Mouse (Mus musculus): ENCODE results near the gene Spata2. TPM values are rescaled to one million over a fixed set of nuclear protein-coding genes. Genes with fewer than 3 reads are reported as not detected.

The Spata2 gene
- polyA plus RNA-seq, 1 experiment from 2014 or later, result 23.1 TPM

GRCm38 (mm10) chr2:167487551-167487950 lies 5.1 kb downstream of the Spata2 start:
- Histone ChIP-seq H3K27me3 (ENCODE audit: control insufficient read depth, insufficient read depth, low read length) (no peaks in the 10 kb centered on the region), H3K4me1 (ENCODE audit: control insufficient read depth, insufficient read depth, low read length) (peaks cover 8% of the 10 kb centered on the region), H3K9ac (ENCODE audit: low read length) (no peak overlapping the region), H3K36me3 (ENCODE audit: control insufficient read depth, insufficient read depth, low read length) (peaks cover 4% of the 10 kb centered on the region), H3K9me3 (ENCODE audit: control insufficient read depth, low read length) (no peaks in the 10 kb centered on the region), H3K4me2 (ENCODE audit: low read depth) (no peak overlapping the region), H3K4me3 (ENCODE audit: low read depth, low read length) (no peak overlapping the region), H3K27ac (ENCODE audit: low read depth, low read length) (no peak overlapping the region)
- DNase-seq (ENCODE audit: low spot score) (no peak), ATAC-seq (ENCODE audit: insufficient read depth, low FRiP score, low TSS enrichment) (no peak)
- WGBS, result 92% methylated on average over 6 of the region's 6 CpGs

- H3K4me2 ChIP-seq (ENCODE audit: low read depth), result no peak overlapping the region
- H3K9me3 ChIP-seq (ENCODE audit: control insufficient read depth, low read length), result no peaks in the 10 kb centered on the region
- 87% methylated on average over 4 of the region's 4 CpGs for WGBS
- H3K4me1 ChIP-seq (ENCODE audit: control insufficient read depth, insufficient read depth, low read length), result peaks cover 3% of the 10 kb centered on the region
- peaks cover 4% of the 10 kb centered on the region for H3K36me3 ChIP-seq (ENCODE audit: control insufficient read depth, insufficient read depth, low read length)
- H3K4me3 ChIP-seq (ENCODE audit: low read depth, low read length), result no peak overlapping the region
- H3K27me3 ChIP-seq (ENCODE audit: control insufficient read depth, insufficient read depth, low read length), result no peaks in the 10 kb centered on the region
- H3K9ac ChIP-seq (ENCODE audit: low read length), result no peak overlapping the region
- no peak overlapping the region for H3K27ac ChIP-seq (ENCODE audit: low read depth, low read length)
- DNase-seq (ENCODE audit: low spot score) (no peak), ATAC-seq (ENCODE audit: insufficient read depth, low FRiP score, low TSS enrichment) (no peak)
Measured at GRCm38 (mm10) chr2:167486573-167486972, 6.1 kb downstream of the Spata2 start.

- 87% methylated on average over 7 of the region's 7 CpGs for WGBS
- Histone ChIP-seq H3K4me2 (ENCODE audit: low read depth) (no peak overlapping the region), H3K9ac (ENCODE audit: low read length) (no peak overlapping the region), H3K4me3 (ENCODE audit: low read depth, low read length) (no peak overlapping the region), H3K4me1 (ENCODE audit: control insufficient read depth, insufficient read depth, low read length) (no peaks in the 10 kb centered on the region), H3K36me3 (ENCODE audit: control insufficient read depth, insufficient read depth, low read length) (peaks cover 4% of the 10 kb centered on the region), H3K27ac (ENCODE audit: low read depth, low read length) (no peak overlapping the region), H3K27me3 (ENCODE audit: control insufficient read depth, insufficient read depth, low read length) (no peaks in the 10 kb centered on the region), H3K9me3 (ENCODE audit: control insufficient read depth, low read length) (no peaks in the 10 kb centered on the region)
- ATAC-seq (ENCODE audit: insufficient read depth, low FRiP score, low TSS enrichment) (no peak), DNase-seq (ENCODE audit: low spot score) (no peak)
Measured at GRCm38 (mm10) chr2:167485501-167486377, 6.9 kb downstream of the Spata2 start.

- H3K27me3 ChIP-seq (ENCODE audit: control insufficient read depth, insufficient read depth, low read length), result no peaks in the 10 kb centered on the region
- no peaks in the 10 kb centered on the region for H3K4me1 ChIP-seq (ENCODE audit: control insufficient read depth, insufficient read depth, low read length)
- H3K4me3 ChIP-seq (ENCODE audit: low read depth, low read length), result no peak overlapping the region
- H3K27ac ChIP-seq (ENCODE audit: low read depth, low read length), result no peak overlapping the region
- DNase-seq (ENCODE audit: low spot score) (no peak), ATAC-seq (ENCODE audit: insufficient read depth, low FRiP score, low TSS enrichment) (no peak)
- peaks cover 4% of the 10 kb centered on the region for H3K36me3 ChIP-seq (ENCODE audit: control insufficient read depth, insufficient read depth, low read length)
- H3K9ac ChIP-seq (ENCODE audit: low read length), result no peak overlapping the region
- WGBS, result 94% methylated on average over 11 of the region's 11 CpGs
- no peaks in the 10 kb centered on the region for H3K9me3 ChIP-seq (ENCODE audit: control insufficient read depth, low read length)
- no peak overlapping the region for H3K4me2 ChIP-seq (ENCODE audit: low read depth)
Measured at GRCm38 (mm10) chr2:167484932-167485331, 7.8 kb downstream of the Spata2 start.

- Histone ChIP-seq H3K9me3 (ENCODE audit: control insufficient read depth, low read length) (no peaks in the 10 kb centered on the region), H3K27ac (ENCODE audit: low read depth, low read length) (no peak overlapping the region), H3K4me2 (ENCODE audit: low read depth) (no peak overlapping the region), H3K4me3 (ENCODE audit: low read depth, low read length) (no peak overlapping the region), H3K36me3 (ENCODE audit: control insufficient read depth, insufficient read depth, low read length) (peaks cover 4% of the 10 kb centered on the region), H3K9ac (ENCODE audit: low read length) (no peak overlapping the region), H3K4me1 (ENCODE audit: control insufficient read depth, insufficient read depth, low read length) (no peaks in the 10 kb centered on the region), H3K27me3 (ENCODE audit: control insufficient read depth, insufficient read depth, low read length) (no peaks in the 10 kb centered on the region)
- DNase-seq (ENCODE audit: low spot score) (no peak), ATAC-seq (ENCODE audit: insufficient read depth, low FRiP score, low TSS enrichment) (no peak)
- 95% methylated on average over 24 of the region's 24 CpGs for WGBS
Measured at GRCm38 (mm10) chr2:167483827-167484410, 8.8 kb downstream of the Spata2 start.

- H3K4me3 ChIP-seq (ENCODE audit: low read depth, low read length), result no peak overlapping the region
- no peak for DNase-seq (ENCODE audit: low spot score)
- H3K4me1 ChIP-seq (ENCODE audit: control insufficient read depth, insufficient read depth, low read length), result no peaks in the 10 kb centered on the region
- H3K9me3 ChIP-seq (ENCODE audit: control insufficient read depth, low read length), result no peaks in the 10 kb centered on the region
- H3K9ac ChIP-seq (ENCODE audit: low read length), result no peak overlapping the region
- H3K27ac ChIP-seq (ENCODE audit: low read depth, low read length), result no peak overlapping the region
- no peak for ATAC-seq (ENCODE audit: insufficient read depth, low FRiP score, low TSS enrichment)
- WGBS, result 96% methylated on average over 27 of the region's 27 CpGs
- no peaks in the 10 kb centered on the region for H3K27me3 ChIP-seq (ENCODE audit: control insufficient read depth, insufficient read depth, low read length)
- no peak overlapping the region for H3K4me2 ChIP-seq (ENCODE audit: low read depth)
- peaks cover 4% of the 10 kb centered on the region for H3K36me3 ChIP-seq (ENCODE audit: control insufficient read depth, insufficient read depth, low read length)
Measured at GRCm38 (mm10) chr2:167483081-167483826, 9.4 kb downstream of the Spata2 start.

- ATAC-seq (ENCODE audit: insufficient read depth, low FRiP score, low TSS enrichment) (no peak), DNase-seq (ENCODE audit: low spot score) (no peak)
- Histone ChIP-seq H3K4me2 (ENCODE audit: low read depth) (no peak overlapping the region), H3K4me1 (ENCODE audit: control insufficient read depth, insufficient read depth, low read length) (no peaks in the 10 kb centered on the region), H3K9ac (ENCODE audit: low read length) (no peak overlapping the region), H3K27me3 (ENCODE audit: control insufficient read depth, insufficient read depth, low read length) (no peaks in the 10 kb centered on the region), H3K36me3 (ENCODE audit: control insufficient read depth, insufficient read depth, low read length) (peaks cover 4% of the 10 kb centered on the region), H3K9me3 (ENCODE audit: control insufficient read depth, low read length) (no peaks in the 10 kb centered on the region), H3K4me3 (ENCODE audit: low read depth, low read length) (no peak overlapping the region), H3K27ac (ENCODE audit: low read depth, low read length) (no peak overlapping the region)
- 98% methylated on average over 4 of the region's 4 CpGs for WGBS
Measured at GRCm38 (mm10) chr2:167482681-167483080, 10.0 kb downstream of the Spata2 start.

- no peak for ATAC-seq (ENCODE audit: insufficient read depth, low FRiP score, low TSS enrichment)
- Histone ChIP-seq H3K27me3 (ENCODE audit: control insufficient read depth, insufficient read depth, low read length) (no peaks in the 10 kb centered on the region), H3K9ac (ENCODE audit: low read length) (no peak overlapping the region), H3K4me2 (ENCODE audit: low read depth) (no peak overlapping the region), H3K4me3 (ENCODE audit: low read depth, low read length) (no peak overlapping the region), H3K36me3 (ENCODE audit: control insufficient read depth, insufficient read depth, low read length) (peaks cover 5% of the 10 kb centered on the region), H3K4me1 (ENCODE audit: control insufficient read depth, insufficient read depth, low read length) (peaks cover 6% of the 10 kb centered on the region; the same call in 1 of the 2 replicates), H3K9me3 (ENCODE audit: control insufficient read depth, low read length) (no peaks in the 10 kb centered on the region), H3K27ac (ENCODE audit: low read depth, low read length) (no peak overlapping the region)
- DNase-seq (ENCODE audit: low spot score), result no peak
- WGBS, result 96% methylated on average over 1 of the region's 1 CpGs
Measured at GRCm38 (mm10) chr2:167479501-167479900, 13.2 kb downstream of the Spata2 start.

Measured in neural tube, embryonic 11.5 days (tissue).